Mouse (Mus musculus) MEL (cell line): ENCODE data around the gene Gm8909. TPM values are rescaled to one million over a fixed set of nuclear protein-coding genes. Genes with fewer than 3 reads are reported as not detected.
"Not testable (repeated sequence)": the region's sequence is repeated elsewhere in the genome, so short reads cannot be mapped to it uniquely, and the experiment has no call there.

Source experiments
- DNase-seq: peaks from one replicate; pipeline ENCODE4 v3.0.0; 2011; ENCODE audit warnings: low read depth, low spot score
- H3K27ac ChIP-seq: 2 replicates; pipeline ENCODE4 v1.5.1; 2012; ENCODE audit warnings: low read depth, mild to moderate bottlenecking, control low read depth, low read length, moderate library complexity; ENCODE audit not compliant: control insufficient read depth
- H3K27me3 ChIP-seq, 2 experiments: fragments of 150-350 bp in 1 of 2; sonication (generic) in 1 of 2; 2 replicates each; pipeline ENCODE4 v1.6.1; 2012; ENCODE audit warnings: low read length in 2 of 2, mild to moderate bottlenecking in 2 of 2, improper control_type of control experiment in 1 of 2, moderate library complexity in 1 of 2; ENCODE audit not compliant: insufficient read depth in 2 of 2, control insufficient read depth in 1 of 2
- H3K36me3 ChIP-seq, 2 experiments: 2 replicates each; pipeline ENCODE4 v1.6.1; 2012 to 2014; ENCODE audit warnings: low read length in 2 of 2, improper control_type of control experiment in 1 of 2, inconsistent platforms in 1 of 2, mild to moderate bottlenecking in 1 of 2; ENCODE audit not compliant: insufficient read depth in 2 of 2, control insufficient read depth in 1 of 2
- H3K4me1 ChIP-seq, 2 experiments: fragments of 150-350 bp in 1 of 2; sonication (generic) in 1 of 2; 2 replicates each; pipeline ENCODE4 v1.6.1; 2012; ENCODE audit warnings: low read length in 2 of 2, improper control_type of control experiment in 1 of 2, mild to moderate bottlenecking in 1 of 2; ENCODE audit not compliant: insufficient read depth in 2 of 2, control insufficient read depth in 1 of 2
- H3K4me3 ChIP-seq, 2 experiments: fragments of 150-350 bp in 1 of 2; sonication (generic) in 1 of 2; 2 replicates each; pipeline ENCODE4 v1.5.1; 2012; ENCODE audit warnings: low read depth in 2 of 2, low read length in 2 of 2, mild to moderate bottlenecking in 2 of 2, moderate library complexity in 2 of 2, control low read depth in 1 of 2, improper control_type of control experiment in 1 of 2; ENCODE audit not compliant: control insufficient read depth in 1 of 2, insufficient read depth in 1 of 2
- H3K79me2 ChIP-seq: 2 replicates; pipeline ENCODE4 v1.6.1; 2012; ENCODE audit warnings: mild to moderate bottlenecking, low read length, moderate library complexity; ENCODE audit not compliant: control insufficient read depth, poor library complexity, insufficient read depth
- H3K9ac ChIP-seq: 2 replicates; pipeline ENCODE4 v1.6.1; 2012; ENCODE audit warnings: low read depth, mild to moderate bottlenecking, control low read depth, low read length, moderate library complexity; ENCODE audit not compliant: control insufficient read depth, poor library complexity, severe bottlenecking
- H3K9me3 ChIP-seq: fragments of 150-350 bp; sonication (generic); replicated peaks from 2 replicates; pipeline ENCODE4 v1.6.1; 2012; ENCODE audit warnings: mild to moderate bottlenecking, low read length, improper control_type of control experiment, moderate library complexity; ENCODE audit not compliant: insufficient read depth
- EP300 ChIP-seq, 2 experiments: IDR thresholded peaks; 2 replicates each; pipeline ENCODE4 v1.6.1; 2011; ENCODE audit warnings: improper control_type of control experiment in 2 of 2, low read length in 2 of 2, low read depth in 1 of 2, mild to moderate bottlenecking in 1 of 2
- GABPA ChIP-seq: IDR thresholded peaks from 2 replicates; pipeline ENCODE4 v1.6.1; 2012; ENCODE audit warnings: low read depth, mild to moderate bottlenecking, inconsistent platforms, low read length, improper control_type of control experiment, moderate library complexity
- JUND ChIP-seq: IDR thresholded peaks from 2 replicates; pipeline ENCODE4 v1.6.1; 2011; ENCODE audit warnings: low read depth, mild to moderate bottlenecking, improper control_type of control experiment, low read length
- MEF2A ChIP-seq: IDR thresholded peaks from 2 replicates; pipeline ENCODE4 v1.6.1; 2014; ENCODE audit warnings: low read depth, mild to moderate bottlenecking, inconsistent platforms, low read length, improper control_type of control experiment; ENCODE audit not compliant: poor library complexity, insufficient replicate concordance, severe bottlenecking; ENCODE audit errors: extremely low read depth
- MXI1 ChIP-seq: IDR thresholded peaks from 2 replicates; pipeline ENCODE4 v1.6.1; 2011; ENCODE audit warnings: mild to moderate bottlenecking, low read depth, low read length, improper control_type of control experiment
- SIN3A ChIP-seq: IDR thresholded peaks from 2 replicates; pipeline ENCODE4 v1.6.1; 2012; ENCODE audit warnings: low read length, improper control_type of control experiment, inconsistent platforms
- ZMIZ1 ChIP-seq: IDR thresholded peaks from 2 replicates; pipeline ENCODE4 v1.6.1; 2012; ENCODE audit warnings: low read depth, mild to moderate bottlenecking, inconsistent platforms, low read length, improper control_type of control experiment, moderate library complexity
- polyA plus RNA-seq, 2 experiments: library from polyadenylated mRNA; stranded (reverse) in 1 of 2; unstranded in 1 of 2; fragments of >175 nt in 1 of 2; fragments of >200 nt in 1 of 2; gene quantifications; 2 replicates each; pipeline versions ENCODE4 v1.2.1 to v1.2.4; 2012; ENCODE audit warnings: low replicate concordance in 2 of 2, low read depth in 1 of 2; ENCODE audit not compliant: insufficient read length in 2 of 2, insufficient read depth in 1 of 2, missing spikeins in 1 of 2
- total RNA-seq: library from RNA; depleted of rRNA; stranded (reverse); fragments of 300-350 nt; gene quantifications from 2 replicates; pipeline ENCODE4 v1.2.3, GENCODE M21; 2012

The Gm8909 gene
- total and polyA plus RNA-seq, 3 experiments: 3.0 TPM; not detected in 2

DNA sequence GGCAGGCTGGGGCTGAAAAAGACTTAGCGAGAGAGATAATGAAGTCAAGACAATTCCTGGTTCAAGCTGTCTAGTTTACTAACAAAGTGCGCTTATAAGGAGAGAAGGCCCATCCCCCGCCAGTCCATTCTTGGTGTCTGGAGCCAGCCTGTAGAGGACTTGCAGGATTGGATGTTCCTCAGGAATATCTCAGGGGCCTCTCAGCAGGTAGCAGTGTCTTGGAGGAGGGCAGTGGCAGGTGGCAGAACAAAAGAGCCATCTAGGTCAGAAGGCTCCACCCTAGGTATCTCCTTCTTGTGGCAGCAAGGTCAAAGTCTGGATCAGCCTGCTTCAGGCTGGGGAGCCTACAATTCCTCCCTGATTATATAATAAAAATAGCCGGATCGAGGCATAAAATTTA is 19.9 kb downstream of the Gm8909 start:
- H3K9ac ChIP-seq, H3K27me3 ChIP-seq, DNase-seq, H3K79me2 ChIP-seq, H3K36me3 ChIP-seq, H3K4me3 ChIP-seq, H3K4me1 ChIP-seq, H3K9me3 ChIP-seq, H3K27ac ChIP-seq: not testable (repeated sequence)

DNA sequence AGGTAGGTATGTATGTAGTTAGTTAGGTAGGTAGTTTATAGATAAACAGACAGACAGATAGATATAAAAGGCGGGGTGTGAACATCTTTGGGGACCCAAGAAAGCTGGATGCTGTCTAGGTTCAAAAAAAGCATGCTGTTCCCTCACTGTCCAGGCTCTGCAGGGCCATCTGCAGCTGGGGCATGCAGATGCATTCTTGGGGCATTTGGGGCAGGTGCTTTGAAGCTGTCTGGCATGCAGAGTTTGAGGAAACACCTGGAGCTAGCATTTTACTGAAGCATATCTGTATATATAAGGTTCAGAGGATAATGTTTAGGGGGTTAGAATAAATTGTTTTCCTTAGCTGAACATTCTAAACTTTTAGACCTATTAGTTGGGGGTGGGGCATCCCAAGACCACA is 21.4 kb downstream of the Gm8909 start:
- not testable (repeated sequence) for H3K27me3 ChIP-seq

DNA sequence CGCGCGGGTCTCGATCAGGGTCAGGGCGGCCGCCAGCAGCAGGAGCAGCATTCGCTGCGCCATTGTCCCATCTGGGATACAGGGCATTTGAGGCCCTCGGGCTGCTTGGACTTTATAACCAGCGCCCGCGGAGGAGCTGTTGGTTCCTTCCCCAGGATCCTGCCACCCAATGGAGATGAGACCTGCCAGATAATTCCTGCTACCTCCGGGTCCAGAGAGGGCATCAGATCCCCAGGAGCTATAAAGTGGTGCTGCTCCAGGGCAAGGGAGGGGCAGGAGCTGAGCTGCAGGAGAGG is 22.5 kb downstream of the Gm8909 start:
- not testable (repeated sequence) for H3K27me3 ChIP-seq, H3K27ac ChIP-seq, H3K36me3 ChIP-seq, DNase-seq, H3K9ac ChIP-seq, H3K4me3 ChIP-seq, H3K4me1 ChIP-seq, H3K79me2 ChIP-seq, H3K9me3 ChIP-seq

More for the DNA sequence above, 21.4 kb downstream of the Gm8909 start:
- not testable (repeated sequence) for H3K36me3 ChIP-seq, H3K4me1 ChIP-seq, H3K9ac ChIP-seq, DNase-seq, H3K27ac ChIP-seq, H3K79me2 ChIP-seq, H3K4me3 ChIP-seq, H3K9me3 ChIP-seq

DNA sequence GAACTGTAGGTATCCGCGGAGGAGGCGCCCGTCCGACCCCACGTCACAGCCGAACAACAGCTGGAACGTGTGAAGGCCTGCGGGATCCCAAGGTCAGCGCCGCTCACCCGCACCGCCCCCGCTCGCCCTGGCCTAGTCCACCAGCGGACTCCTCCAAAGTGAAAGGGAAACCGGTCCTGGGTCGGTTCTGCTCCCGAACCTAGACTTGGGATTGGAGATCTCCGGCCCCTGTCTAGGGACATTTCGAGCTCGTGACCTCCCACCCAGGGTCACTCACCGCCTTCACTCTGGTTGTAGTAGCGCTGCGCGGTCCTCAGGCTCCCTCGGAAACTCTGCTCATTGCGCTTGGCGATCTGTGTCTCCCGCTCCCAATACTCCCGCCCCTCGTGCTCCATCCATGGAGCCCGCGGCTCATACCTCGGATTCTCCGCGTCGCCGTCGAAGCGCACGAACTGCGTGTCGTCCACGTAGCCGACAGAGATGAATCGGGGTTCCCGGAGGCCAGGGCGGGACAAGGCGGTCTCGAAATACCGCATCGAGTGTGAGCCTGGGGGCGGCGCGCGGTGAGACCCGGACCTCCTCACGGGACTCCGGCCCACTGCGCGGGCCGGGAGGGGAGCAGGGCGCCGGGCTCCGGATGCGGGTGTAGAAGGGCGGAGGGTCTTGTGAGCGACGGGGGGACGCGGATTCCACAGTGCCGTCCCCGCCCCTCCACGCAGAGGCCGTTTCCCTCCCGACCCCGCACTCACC is 23.1 kb downstream of the Gm8909 start:
- DNase-seq: peak; percentile 44
- Histone ChIP-seq H3K79me2 (no peaks in the 10 kb centered on the region), H3K27ac (no peak overlapping the region), H3K9ac (no peak overlapping the region), H3K9me3 (no peaks in the 10 kb centered on the region), H3K27me3 (peaks cover 0 to 3% of the 10 kb centered on the region in 2 experiments; a peak in 3 of 4 replicates), H3K4me1 (no peaks in the 10 kb centered on the region), H3K4me3 (no peak overlapping the region), H3K36me3 (no peaks in the 10 kb centered on the region)
- TF ChIP-seq ZMIZ1 (no peak), MEF2A (no peak), GABPA (no peak), JUND (no peak), EP300 (IDR thresholded peaks at IDR 0.05; ENCODE audit: low read depth in 1 of 2, low read length in 2 of 2) (no peak), MXI1 (no peak), SIN3A (no peak)

DNA sequence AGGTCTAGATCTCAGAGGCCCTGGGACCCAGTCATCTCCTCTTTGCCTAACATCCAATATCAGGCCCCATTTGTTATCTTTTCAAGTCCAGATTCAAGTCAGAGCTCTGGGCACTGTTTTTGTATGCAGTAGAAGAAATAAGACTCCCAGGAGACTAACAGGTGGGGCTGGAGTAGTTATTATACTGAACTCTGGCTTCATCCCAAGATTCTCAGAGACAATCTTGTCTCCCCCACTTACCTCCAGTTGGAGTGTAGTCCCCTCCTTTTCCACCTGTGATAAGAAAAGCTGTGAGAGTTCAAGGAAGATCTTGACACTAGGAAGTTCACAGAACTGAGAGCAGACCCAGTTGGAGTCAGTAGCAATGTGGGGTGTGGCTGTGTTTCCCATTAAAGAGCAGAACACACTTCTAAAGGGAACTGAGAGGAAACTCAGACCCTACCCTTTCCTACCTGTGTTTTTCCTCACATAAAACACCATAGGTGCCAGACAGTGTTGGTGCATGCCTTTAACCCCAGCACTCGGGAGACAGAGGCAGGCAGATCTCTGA is 32.0 kb downstream of the Gm8909 start:
- peaks cover 10 to 15% of the 10 kb centered on the region in 2 experiments for H3K27me3 ChIP-seq
- H3K27ac ChIP-seq, H3K9ac ChIP-seq, H3K4me3 ChIP-seq, DNase-seq, H3K79me2 ChIP-seq, H3K9me3 ChIP-seq, H3K4me1 ChIP-seq, H3K36me3 ChIP-seq: not testable (repeated sequence)
